Mouse (Mus musculus) midbrain, embryonic 10.5 days (tissue): ENCODE data around the gene Zcchc8. TPM values are rescaled to one million over a fixed set of nuclear protein-coding genes. Genes with fewer than 3 reads are reported as not detected.
A peak's percentile ranks its signal among the peaks of the same experiment; 100 is the strongest.
"Not testable (repeated sequence)": the region's sequence is repeated elsewhere in the genome, so short reads cannot be mapped to it uniquely, and the experiment has no call there.

Source experiments
- DNase-seq: peaks from one replicate; pipeline ENCODE4 v3.0.0-alpha.2; 2017; ENCODE audit warnings: low spot score
- H3K27ac ChIP-seq: fragments of 300-500 bp; sonication (generic); replicated peaks from 2 replicates; pipeline ENCODE4 v1.5.1; 2016; ENCODE audit warnings: mild to moderate bottlenecking
- H3K27me3 ChIP-seq: fragments of 300-500 bp; sonication (generic); 2 replicates; pipeline ENCODE4 v1.6.1; 2016; ENCODE audit warnings: low read depth, mild to moderate bottlenecking; ENCODE audit not compliant: poor library complexity, severe bottlenecking
- H3K36me3 ChIP-seq: fragments of 300-500 bp; sonication (generic); 2 replicates; pipeline ENCODE4 v1.6.1; 2016; ENCODE audit warnings: mild to moderate bottlenecking, moderate library complexity
- H3K4me1 ChIP-seq: fragments of 300-500 bp; sonication (generic); 2 replicates; pipeline ENCODE4 v1.6.1; 2016
- H3K4me3 ChIP-seq: fragments of 300-500 bp; sonication (generic); 2 replicates; pipeline ENCODE4 v1.5.1; 2016; ENCODE audit warnings: mild to moderate bottlenecking, moderate library complexity
- H3K9me3 ChIP-seq: fragments of 300-500 bp; sonication (generic); replicated peaks from 2 replicates; pipeline ENCODE4 v1.6.1; 2016; ENCODE audit warnings: mild to moderate bottlenecking
- WGBS: fragments of 180-500 bp; shearing (Covaris S2); methylation state at CpG from one replicate; pipeline ENCODE4 v1.1.7; 2016; 5-methylcytosine and 5-hydroxymethylcytosine counted together
- polyA plus RNA-seq: library from polyadenylated mRNA; unstranded; fragments of >200 nt; fragmentation: Nextera tagmentation; extraction: Ambion mirVana; gene quantifications from 2 replicates; pipeline ENCODE4 v1.2.1, GENCODE M21; 2016

The Zcchc8 gene
- 90.1 and 94.5 TPM in 2 replicates for polyA plus RNA-seq

DNA sequence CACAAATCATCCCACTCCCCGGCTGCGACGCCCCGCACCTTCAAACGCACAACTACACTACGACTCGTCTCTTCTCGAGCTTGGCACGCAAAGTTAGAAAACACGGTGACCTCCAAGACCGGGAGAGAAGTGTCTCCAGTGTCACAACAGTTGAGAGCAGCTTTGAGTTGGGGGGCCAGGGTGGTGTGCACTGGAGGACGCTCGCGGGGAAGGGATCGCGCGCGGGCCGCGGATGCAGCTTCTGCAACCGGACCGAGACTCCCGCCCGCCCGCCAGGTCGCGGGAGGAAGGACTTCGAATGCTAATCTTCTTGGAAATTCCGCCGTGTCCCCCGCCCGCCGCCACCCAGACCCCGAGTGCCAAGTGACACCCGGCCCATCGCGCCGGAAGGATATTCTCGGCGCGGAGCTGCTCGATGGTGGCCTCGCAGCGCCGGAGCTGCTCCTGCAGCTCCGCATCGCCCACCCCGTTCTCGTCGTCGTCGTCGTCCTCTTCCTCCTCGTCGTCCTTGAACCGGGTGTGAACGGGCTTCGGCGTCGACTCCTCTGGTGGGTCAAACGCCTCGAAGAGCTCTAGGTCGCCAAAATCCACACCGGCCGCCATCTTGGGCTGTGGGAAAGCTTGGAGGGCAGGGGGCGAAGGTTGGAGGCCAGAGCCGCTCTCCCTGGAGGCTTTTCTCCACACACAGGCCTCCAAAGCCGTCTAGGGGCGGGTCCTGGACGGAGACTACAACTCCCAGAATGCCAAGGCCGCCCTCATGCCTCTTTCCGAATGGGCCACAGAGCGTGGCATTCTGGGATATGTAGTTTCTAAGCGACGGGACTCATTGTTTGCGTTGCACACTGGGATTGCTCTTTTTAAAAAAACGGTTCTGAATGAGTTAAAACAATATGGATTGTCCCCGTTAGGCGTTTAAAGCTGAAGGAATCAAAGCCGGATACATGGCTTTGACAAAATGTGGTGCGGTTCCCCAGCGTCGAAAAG, at the start of gene Zcchc8:
Gene Zcchc8 (minus strand): TSS at position 773 of the 984 bp plus-strand sequence.
- Histone ChIP-seq H3K36me3 (peaks cover 30% of the 10 kb centered on the region), H3K4me1 (peaks cover 32% of the 10 kb centered on the region), H3K27me3 (no peaks in the 10 kb centered on the region), H3K4me3 (peak within 1 kb of the TSS; percentile 87), H3K9me3 (no peaks in the 10 kb centered on the region), H3K27ac (peak within 1 kb of the TSS; percentile 96)
- peak; percentile 98 for DNase-seq
- under 1% methylated on average over 83 of the region's 83 CpGs for WGBS

DNA sequence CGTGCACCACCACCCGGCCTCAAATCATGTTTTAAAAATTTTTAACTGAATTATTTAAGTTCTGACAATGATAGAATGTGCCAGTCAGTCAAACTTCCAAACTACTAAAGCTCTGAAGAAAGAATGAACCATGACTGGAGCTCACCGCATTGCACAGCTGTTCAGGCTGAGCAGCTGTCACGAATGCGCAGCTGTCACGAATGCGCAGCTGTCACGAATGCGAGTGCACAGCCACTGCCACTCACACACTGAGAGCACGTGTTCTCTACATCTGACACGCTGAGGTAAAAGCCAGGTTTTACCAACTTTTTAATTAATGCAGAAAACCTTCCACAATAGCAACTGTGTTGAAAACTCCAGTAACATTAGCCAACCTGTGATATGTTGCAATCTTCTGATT, 45.6 kb upstream of the Zcchc8 start:
- not testable (repeated sequence) for H3K9me3 ChIP-seq, H3K27ac ChIP-seq, H3K27me3 ChIP-seq, H3K4me3 ChIP-seq, DNase-seq, H3K4me1 ChIP-seq
- 95% methylated on average over 11 of the region's 11 CpGs for WGBS
- H3K36me3 ChIP-seq, result peaks cover 97% of the 10 kb centered on the region

DNA sequence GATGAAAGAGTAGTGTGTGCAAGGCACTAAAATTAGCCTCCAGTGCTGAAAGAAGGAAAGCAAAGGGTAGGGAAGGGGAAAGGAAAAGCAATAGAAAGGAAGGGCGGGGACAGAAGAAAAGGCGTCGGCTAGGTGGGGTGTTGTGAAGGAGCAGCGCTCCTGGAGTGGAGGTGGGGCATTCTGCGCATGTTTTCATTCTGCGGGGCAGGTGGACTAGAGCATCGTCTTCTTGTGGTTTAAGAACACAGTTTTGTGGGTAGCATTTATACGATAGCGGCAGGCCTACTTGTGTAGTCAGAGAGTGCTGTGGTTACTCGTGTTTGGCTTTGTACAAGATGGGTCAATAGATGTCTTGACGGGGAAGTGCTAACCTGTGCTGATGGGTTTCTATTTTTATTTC, 44.6 kb upstream of the Zcchc8 start:
- Histone ChIP-seq H3K36me3 (peaks cover 96% of the 10 kb centered on the region), H3K27ac (no peak overlapping the region), H3K4me1 (no peaks in the 10 kb centered on the region), H3K9me3 (no peaks in the 10 kb centered on the region), H3K4me3 (no peak overlapping the region), H3K27me3 (no peaks in the 10 kb centered on the region)
- DNase-seq, result no peak
- WGBS, result 96% methylated on average over 11 of the region's 11 CpGs

DNA sequence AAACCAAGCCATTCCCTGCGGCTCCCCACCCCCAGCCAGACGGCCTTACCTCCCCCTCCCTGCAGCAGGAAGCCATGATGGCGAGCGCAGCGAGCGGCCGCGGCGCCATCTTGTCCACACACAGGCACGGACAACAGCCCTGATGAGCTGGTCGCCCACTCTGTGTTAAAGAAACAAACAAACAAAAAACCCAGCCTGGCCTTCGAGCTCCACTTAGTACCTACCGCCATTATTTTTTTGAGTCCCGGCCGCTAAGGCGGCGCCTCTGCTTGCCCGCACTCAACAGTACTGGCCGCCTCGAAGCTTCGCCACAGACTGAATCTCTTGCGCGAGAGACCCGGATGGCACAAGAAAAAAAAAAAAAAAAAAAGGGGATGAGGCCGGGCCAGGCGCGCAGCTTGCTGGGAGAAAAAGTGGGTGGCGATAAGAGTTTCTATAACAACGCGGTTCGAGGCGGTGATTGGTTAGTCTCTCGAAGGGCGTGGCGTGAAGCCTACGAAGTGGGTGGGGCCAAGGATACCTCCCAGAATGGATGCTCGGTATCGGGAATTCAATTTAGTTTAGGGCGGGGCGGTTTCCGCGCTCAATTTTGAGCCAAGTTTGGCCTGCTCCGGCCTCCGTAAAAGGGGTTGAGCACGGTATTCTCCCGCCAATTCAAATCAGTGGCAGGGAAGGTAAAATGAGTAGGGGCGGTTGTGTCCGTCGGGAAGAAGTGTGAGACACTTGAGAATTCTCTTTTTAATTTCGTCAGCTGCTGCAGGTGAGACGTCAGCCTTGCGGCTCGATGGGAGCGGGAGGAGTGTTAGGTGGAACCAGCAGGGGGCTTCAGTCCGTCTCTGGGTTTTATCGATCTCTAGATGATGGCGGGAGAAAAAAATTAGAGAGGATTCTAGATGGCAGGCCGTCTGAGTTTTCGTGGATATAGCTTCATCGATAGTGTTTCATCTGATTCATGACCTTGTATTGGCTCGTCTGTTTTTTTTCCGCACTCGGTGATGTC, 28.5 kb upstream of the Zcchc8 start, which contains the start of the genes Rsrc2 and Kntc1:
Gene Rsrc2 (minus strand): TSS at position 350 of the 1,000 bp plus-strand sequence.
Gene Kntc1 (plus strand): TSS at position 652 of the 1,000 bp plus-strand sequence.
- Histone ChIP-seq H3K27ac (peak within 1 kb of the TSS; percentile 98), H3K36me3 (peaks cover 56% of the 10 kb centered on the region), H3K27me3 (no peaks in the 10 kb centered on the region), H3K4me1 (peaks cover 36% of the 10 kb centered on the region), H3K9me3 (no peaks in the 10 kb centered on the region), H3K4me3 (peak within 1 kb of the TSS; percentile 73)
- DNase-seq, result peak; percentile 99
- under 1% methylated on average over 63 of the region's 63 CpGs for WGBS

DNA sequence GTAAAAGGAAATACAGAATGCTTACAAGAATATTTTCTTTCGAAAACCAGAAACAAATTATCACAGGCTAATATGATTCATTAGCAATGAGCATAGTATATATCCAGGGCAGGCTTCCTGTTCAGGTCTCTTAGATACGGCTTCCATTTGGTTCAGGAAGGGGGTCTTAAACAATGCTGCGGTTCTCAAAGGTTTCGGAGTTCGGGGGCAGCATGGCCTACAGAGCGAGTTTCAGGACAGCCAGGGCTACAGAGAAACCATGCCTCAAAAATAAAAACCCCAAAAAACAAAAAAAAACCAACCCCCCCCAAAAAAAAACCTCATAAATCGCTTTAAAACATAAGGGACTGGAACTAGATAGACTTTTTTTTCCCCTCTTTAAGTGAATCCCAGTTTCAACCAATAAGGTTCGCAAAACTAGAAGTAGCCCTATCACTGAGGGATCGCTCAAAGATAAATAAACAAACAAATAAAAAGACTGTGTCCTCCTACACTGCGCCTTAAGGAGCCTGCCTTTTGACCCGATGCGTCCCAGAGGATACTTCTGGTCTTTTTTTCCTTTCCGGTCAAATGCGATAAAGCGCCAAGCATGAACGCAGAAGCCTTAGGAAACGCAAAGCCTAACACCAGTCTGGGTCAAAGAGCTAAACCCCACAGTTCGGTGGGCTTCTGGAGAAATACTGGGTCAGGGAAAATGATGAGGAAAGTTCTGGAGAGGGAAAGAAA, 27.6 kb upstream of the Zcchc8 start:
- WGBS, result 1% methylated on average over 18 of the region's 18 CpGs
- H3K27me3 ChIP-seq, result no peaks in the 10 kb centered on the region
- no peak for DNase-seq
- peak overlapping the region; percentile 98 for H3K27ac ChIP-seq
- peaks cover 56% of the 10 kb centered on the region for H3K36me3 ChIP-seq
- no peaks in the 10 kb centered on the region for H3K9me3 ChIP-seq
- peak overlapping the region; percentile 73 for H3K4me3 ChIP-seq
- H3K4me1 ChIP-seq, result peaks cover 36% of the 10 kb centered on the region

DNA sequence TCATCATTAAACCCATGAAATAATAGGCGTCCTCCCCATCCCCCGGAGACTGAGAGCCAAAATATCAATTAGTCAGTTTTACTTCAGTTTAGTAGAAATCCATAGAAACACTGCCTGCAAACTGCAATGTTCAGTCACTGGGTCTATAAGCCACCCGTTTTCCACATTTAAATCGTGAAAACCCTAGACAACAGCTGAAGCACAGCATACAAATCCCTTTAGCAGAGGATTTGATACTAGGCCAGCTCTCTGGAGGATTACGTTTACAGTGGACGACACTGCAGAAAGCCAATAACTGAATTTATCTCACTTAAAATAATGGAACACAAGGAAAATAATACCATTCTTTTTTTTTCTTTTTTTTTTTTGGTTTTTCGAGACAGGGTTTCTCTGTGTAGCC, 26.7 kb upstream of the Zcchc8 start:
- Histone ChIP-seq H3K27me3 (no peaks in the 10 kb centered on the region), H3K27ac (peak overlapping the region; percentile 25; the same call in 1 of the 2 replicates), H3K9me3 (no peaks in the 10 kb centered on the region), H3K36me3 (peaks cover 59% of the 10 kb centered on the region), H3K4me3 (peak overlapping the region; percentile 73), H3K4me1 (peaks cover 36% of the 10 kb centered on the region)
- 41% methylated on average over 7 of the region's 7 CpGs for WGBS
- DNase-seq, result no peak

DNA sequence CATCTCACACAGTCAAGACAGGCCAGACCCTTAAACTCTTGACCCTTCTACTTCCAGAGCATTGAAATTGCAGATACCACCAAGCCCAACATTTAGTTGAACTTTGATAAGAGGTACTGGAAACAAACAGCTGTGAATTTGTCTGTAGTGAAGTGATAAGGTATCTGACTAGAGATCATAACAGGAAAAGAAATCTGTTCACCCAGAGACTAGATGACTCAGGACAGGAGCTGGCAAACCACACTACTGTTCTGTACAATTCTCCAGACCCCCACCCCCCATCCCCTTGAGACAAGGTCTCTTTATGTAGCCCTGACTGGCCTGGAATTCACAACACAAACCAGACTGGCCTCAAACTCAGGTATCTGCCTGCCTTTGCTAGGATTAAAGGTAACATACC, 25.4 kb upstream of the Zcchc8 start:
- Histone ChIP-seq H3K27ac (no peak overlapping the region), H3K4me1 (peaks cover 33% of the 10 kb centered on the region), H3K36me3 (peaks cover 62% of the 10 kb centered on the region), H3K4me3 (peak overlapping the region; percentile 73), H3K9me3 (no peaks in the 10 kb centered on the region), H3K27me3 (no peaks in the 10 kb centered on the region)
- no peak for DNase-seq

DNA sequence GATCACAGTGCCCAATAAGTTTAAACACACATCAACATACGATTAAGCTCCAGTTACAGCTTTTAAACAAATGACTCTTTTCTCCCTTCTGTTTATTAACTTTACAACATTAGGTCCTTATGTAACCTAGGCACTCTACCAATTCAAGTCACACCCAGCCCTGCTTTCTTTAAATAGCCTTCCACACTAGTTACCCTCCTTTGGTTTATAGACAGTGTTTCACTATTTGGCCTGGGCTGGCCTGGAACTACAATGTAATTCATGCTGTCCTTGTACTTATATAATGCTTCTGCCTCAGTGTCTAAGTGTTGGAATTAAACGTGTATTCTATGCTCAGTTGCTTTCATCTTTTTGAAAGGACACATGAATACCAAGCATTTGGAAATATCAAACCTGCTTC, 23.5 kb upstream of the Zcchc8 start:
- H3K4me3 ChIP-seq, result no peak overlapping the region
- no peaks in the 10 kb centered on the region for H3K27me3 ChIP-seq
- peaks cover 81% of the 10 kb centered on the region for H3K36me3 ChIP-seq
- no peak overlapping the region for H3K27ac ChIP-seq
- WGBS, result 95% methylated on average over 2 of the region's 2 CpGs
- no peaks in the 10 kb centered on the region for H3K9me3 ChIP-seq
- DNase-seq, result no peak
- H3K4me1 ChIP-seq, result peaks cover 21% of the 10 kb centered on the region

DNA sequence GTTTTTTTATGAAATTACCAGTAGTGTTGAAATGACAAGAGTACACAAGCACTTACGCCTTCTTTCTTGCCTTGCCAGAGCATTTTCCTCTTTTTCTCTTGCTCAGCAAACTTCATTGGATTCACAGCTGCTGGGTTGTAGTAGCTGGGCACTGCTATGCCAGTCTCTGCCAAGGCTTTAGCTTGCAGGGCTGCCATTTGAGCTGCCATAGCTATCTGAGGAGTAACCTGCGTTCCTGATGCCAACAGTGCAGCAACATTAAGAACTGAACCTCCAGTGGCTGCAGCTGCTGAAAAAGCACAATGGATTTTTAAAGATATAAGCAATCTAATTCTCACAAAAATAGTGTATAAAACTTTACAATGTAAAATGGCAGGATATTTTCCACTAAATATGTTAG, 10.1 kb upstream of the Zcchc8 start:
- 96% methylated on average over 2 of the region's 2 CpGs for WGBS
- DNase-seq, result no peak
- Histone ChIP-seq H3K4me1 (no peaks in the 10 kb centered on the region), H3K4me3 (no peak overlapping the region), H3K27me3 (no peaks in the 10 kb centered on the region), H3K9me3 (no peaks in the 10 kb centered on the region), H3K27ac (no peak overlapping the region), H3K36me3 (peaks cover 89% of the 10 kb centered on the region)

DNA sequence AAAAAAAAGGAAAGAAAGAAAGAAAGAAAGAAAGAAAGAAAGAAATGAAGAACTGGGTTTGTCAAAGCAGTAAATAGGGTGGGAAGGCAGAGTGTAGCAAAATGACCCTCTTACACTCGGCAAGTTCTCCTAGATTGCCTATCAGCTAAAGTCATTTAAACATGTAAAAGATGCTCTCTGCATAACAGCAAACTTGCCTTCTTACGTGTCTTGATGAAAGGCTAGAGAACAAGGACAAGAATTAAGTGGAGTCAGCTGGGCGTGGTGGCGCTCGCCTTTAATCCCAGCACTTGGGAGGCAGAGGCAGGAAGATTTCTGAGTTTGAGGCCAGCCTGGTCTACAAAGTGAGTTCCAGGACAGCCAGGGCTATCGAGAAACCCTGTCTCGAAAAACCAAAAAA, 2.9 kb upstream of the Zcchc8 start:
- peaks cover 17% of the 10 kb centered on the region for H3K36me3 ChIP-seq
- not testable (repeated sequence) for H3K27me3 ChIP-seq, H3K4me3 ChIP-seq, DNase-seq, H3K27ac ChIP-seq, H3K9me3 ChIP-seq
- peaks cover 15% of the 10 kb centered on the region for H3K4me1 ChIP-seq
- 88% methylated on average over 7 of the region's 7 CpGs for WGBS

DNA sequence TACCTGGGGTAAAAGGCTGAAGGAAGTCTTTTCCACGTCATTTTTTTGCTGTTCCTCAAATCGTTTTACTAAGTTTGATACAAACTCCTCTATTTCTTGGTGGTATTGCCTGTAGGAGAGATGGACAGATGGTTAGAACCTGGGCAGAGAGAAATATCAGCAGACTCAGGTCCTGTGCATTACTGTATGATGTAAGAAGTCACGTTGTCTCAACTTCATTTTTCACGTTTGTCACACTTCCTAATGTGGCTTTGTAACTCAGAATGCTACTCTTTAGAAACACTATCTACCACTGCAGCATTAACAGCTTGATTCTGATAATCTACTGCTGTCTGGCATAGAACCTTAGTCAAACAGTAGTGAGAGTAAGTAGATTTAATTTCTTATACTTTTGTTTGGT, 6.3 kb downstream of the Zcchc8 start:
- peaks cover 25% of the 10 kb centered on the region for H3K4me1 ChIP-seq
- no peaks in the 10 kb centered on the region for H3K9me3 ChIP-seq
- peaks cover 90% of the 10 kb centered on the region for H3K36me3 ChIP-seq
- WGBS, result 93% methylated on average over 4 of the region's 4 CpGs
- DNase-seq, result no peak
- H3K27me3 ChIP-seq, result no peaks in the 10 kb centered on the region
- no peak overlapping the region for H3K27ac ChIP-seq
- H3K4me3 ChIP-seq, result no peak overlapping the region

DNA sequence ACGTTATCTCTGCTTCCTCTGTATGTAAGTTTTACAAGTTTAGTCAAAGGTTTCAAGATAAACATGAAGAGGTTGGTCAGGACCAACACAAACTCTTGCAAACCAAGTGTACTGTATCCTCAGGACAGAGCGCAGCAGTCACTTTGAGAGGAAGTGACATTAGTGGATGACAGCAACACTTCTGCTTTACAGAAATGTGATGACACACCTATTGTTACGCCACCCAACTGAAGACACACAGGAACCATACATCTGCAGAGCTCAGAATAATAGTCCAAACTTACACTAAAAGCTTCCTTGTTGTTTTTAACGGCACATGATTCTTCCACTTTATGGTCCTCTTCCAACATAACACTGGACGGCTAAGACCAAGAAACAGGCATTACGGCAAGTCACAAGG, 7.1 kb downstream of the Zcchc8 start:
- H3K36me3 ChIP-seq, result peaks cover 99% of the 10 kb centered on the region
- no peak overlapping the region for H3K4me3 ChIP-seq
- no peak for DNase-seq
- H3K9me3 ChIP-seq, result no peaks in the 10 kb centered on the region
- H3K27me3 ChIP-seq, result no peaks in the 10 kb centered on the region
- H3K4me1 ChIP-seq, result peaks cover 17% of the 10 kb centered on the region
- no peak overlapping the region for H3K27ac ChIP-seq
- 95% methylated on average over 6 of the region's 6 CpGs for WGBS
